Mouse (Mus musculus) kidney, adult 2 months (tissue): Measurements from ENCODE around the gene Trpv6.

ENCODE experiments used
- CTCF ChIP-seq: fragments of 200-500 bp; conservative IDR thresholded peaks from 2 replicates; pipeline ENCODE4 v1.5.1; 2011; ENCODE audit warnings: low read depth, mild to moderate bottlenecking, control low read depth, low read length, moderate library complexity, mixed read lengths; ENCODE audit not compliant: insufficient read depth, insufficient read length
- POLR2A ChIP-seq: fragments of 200-500 bp; IDR thresholded peaks from one replicate; pipeline ENCODE4 v1.6.1; 2011; ENCODE audit warnings: low read depth, low read length, control low read depth

- TF ChIP-seq CTCF (no peak), POLR2A (no peak)
These were observed 45.5 kb upstream of the Trpv6 start for GRCm38 (mm10) chr6:41681656-41682055.
